Mouse (Mus musculus): ENCODE results near the gene Gm28539. TPM values are rescaled to one million over a fixed set of nuclear protein-coding genes. Genes with fewer than 3 reads are reported as not detected.

Gm28539 gene
- polyA plus RNA-seq (2012; rRNA removed): 3.0 TPM in 1 of 2 replicates, not detected in the other

DNA sequence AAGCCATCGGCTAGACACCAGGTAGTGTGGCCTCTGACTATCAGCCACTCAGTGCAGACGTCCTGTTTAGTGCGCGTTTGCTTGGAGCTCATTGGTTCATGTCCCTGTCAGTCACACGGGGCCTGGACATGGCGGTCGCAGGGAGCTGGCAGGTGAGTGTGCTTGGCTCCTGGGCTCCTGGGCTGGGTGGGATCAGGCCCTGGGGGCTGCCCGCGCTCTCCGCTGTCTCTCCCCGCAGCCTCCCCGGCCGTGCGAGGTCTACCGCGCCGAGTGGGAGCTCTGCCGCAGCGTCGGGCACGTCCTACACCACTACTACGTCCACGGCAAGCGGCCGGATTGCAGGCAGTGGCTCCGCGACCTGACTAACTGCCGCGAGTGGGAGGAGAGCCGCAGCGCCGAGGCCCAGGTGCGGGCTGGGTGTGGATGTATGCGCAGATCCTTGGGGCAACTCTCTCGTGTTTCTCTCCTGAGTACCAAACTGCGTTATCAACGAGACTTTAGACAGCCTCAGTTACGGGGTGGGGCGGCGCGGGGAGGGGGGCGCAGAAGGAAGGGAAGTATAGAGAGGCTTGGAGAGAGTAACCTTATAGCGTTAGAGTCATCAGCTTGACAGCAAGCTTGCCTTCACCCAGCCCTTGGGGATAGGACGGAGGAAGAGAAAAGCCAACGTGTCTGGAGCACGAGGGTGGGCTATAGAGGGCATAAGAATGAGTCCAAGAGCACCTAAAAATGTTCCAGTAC lies at the start of gene Gm28539, which contains the start of gene 2510002D24Rik:
TSS of gene Gm28539 (plus strand) at position 117 of the 741 bp plus-strand sequence.
TSS of gene 2510002D24Rik (plus strand) at position 111 of the 741 bp plus-strand sequence.

DNA sequence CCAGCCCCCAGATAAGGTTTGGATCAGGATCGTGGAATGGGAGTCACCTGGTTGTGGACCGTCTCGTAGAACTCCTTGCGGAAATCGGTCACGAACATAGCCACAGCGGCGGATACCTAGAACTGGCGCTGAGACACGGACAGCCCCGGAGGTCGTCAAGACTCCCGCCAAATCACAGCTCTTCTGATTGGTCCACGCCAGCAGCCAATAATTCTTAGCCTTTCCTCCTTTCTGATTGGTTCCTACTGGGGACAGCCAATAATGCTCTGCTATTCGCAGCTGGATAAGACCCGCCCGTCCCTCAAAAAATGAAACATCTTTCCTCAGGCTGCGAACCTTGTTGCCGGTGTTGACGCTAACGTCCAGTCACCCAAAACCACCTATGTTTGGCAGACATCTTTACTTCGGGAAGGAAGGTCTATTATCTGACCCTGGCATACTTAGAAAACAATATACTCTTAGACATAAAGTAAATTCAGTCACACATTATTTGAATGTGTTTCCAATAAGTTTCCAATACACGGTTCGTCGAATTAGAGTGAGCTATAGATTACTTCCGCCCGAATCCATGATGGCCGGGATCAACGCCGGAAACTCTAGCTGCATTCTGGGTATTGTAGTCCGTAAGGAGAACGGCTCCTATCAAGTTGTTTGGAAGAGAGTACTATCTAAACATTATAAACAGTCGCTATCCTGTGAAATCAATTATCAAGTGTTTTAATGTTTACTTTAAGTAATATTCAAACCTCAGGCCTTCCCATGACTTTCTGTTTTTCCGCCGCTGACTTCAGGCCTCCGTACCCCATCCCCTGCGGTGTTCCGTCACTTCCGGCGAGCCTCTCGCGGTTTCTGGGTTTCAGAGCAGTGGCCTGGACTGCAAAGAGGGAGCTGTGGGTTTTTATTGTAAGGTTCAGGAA lies 24.7 kb upstream of the Gm28539 start, which contains the start of the genes Ufd1 and Cdc45:
TSS of gene Ufd1 (plus strand) at position 312 of the 917 bp plus-strand sequence.
TSS of gene Cdc45 (minus strand) at position 520 of the 917 bp plus-strand sequence.

DNA sequence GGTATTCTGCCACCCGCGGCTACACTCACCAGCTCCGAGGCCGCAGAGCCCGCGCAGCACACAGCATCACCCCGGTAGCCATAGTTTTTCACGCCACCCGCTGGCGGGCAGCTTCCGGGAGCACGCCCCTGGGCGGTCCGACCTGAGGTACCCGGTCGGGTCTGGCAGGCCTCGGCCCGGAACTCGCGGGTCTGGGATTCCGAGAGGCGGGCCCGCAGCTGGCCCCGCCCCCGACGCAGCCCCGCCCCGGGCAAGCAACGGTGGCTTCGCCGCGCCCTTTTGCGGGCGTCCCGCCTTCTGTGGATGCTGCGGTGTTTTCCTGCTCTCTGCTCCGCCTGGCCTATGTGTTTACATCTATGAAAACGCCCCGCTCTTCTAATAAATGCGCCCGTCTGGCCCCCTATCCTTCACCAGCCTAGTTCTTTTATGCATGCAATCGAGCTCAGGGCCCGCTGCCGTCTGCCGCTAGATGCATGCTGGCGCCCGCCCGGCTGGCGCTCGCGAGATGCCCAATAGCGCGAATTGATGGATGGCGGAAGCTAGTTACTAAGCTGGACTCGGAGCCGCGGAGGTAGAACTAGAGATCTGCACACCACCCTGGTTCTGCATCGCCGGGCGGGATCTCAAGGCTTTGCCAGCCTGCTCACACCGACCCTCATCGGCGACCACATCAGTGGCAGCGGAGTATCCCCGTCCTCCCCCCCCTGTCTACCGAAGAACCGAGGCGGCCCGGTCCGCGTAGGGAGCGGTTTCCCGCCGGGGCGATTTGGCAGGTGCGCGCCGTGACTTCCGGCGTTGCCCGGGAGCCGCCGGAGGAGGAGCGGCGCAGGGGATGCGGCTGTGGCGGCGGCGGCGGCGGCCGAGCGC lies 40.3 kb downstream of the Gm28539 start, which contains the start of the genes Mrpl40 and Hira:
TSS of gene Mrpl40 (minus strand) at position 421 of the 867 bp plus-strand sequence.
TSS of gene Hira (plus strand) at position 596 of the 867 bp plus-strand sequence.

Other genes starting within 250 kb of the Gm28539 start
- gene Tbx1, start 245.9 kb upstream of the Gm28539 start, polyA plus RNA-seq (2012; rRNA removed): 2.3 and 10.8 TPM in 2 replicates
- gene Gp1bb, start 214.2 kb upstream of the Gm28539 start, polyA plus RNA-seq (2012; rRNA removed): 4.8 and 8.9 TPM in 2 replicates
- 37.3 and 43.2 TPM in 2 replicates for gene Gm49601, start 210.2 kb upstream of the Gm28539 start, polyA plus RNA-seq (2012; rRNA removed)
- gene Sept5, start 206.6 kb upstream of the Gm28539 start, polyA plus RNA-seq (2012; rRNA removed): 76.8 and 93.6 TPM in 2 replicates
- 29.4 and 38.3 TPM in 2 replicates for gene Cldn5, start 59.7 kb upstream of the Gm28539 start, polyA plus RNA-seq (2012; rRNA removed)
- 59.1 and 68.8 TPM in 2 replicates for gene Ufd1, start 24.8 kb upstream of the Gm28539 start, polyA plus RNA-seq (2012; rRNA removed)
- 70.9 and 78.8 TPM in 2 replicates for gene Cdc45, start 24.6 kb upstream of the Gm28539 start, polyA plus RNA-seq (2012; rRNA removed)
- gene 2510002D24Rik, start within 50 bp of the Gm28539 start, polyA plus RNA-seq (2012; rRNA removed): 22.3 and 30.5 TPM in 2 replicates
- 36.3 and 55.2 TPM in 2 replicates for gene Mrpl40, start 40.3 kb downstream of the Gm28539 start, polyA plus RNA-seq (2012; rRNA removed)
- gene Hira, start 40.5 kb downstream of the Gm28539 start, polyA plus RNA-seq (2012; rRNA removed): 69.5 and 81.5 TPM in 2 replicates

Measured in central nervous system, embryonic 11.5 days (tissue).